Mouse (Mus musculus) inflammation-experienced regulatory T-cells, adult 6 months (primary cell): Measurements from ENCODE around the gene Calcb. TPM values are rescaled to one million over a fixed set of nuclear protein-coding genes. Genes with fewer than 3 reads are reported as not detected.

Experiments used
- ATAC-seq: one replicate; pipeline ENCODE4 v1.8.0; 2017
- polyA plus RNA-seq, 3 experiments: library from polyadenylated mRNA; unstranded; fragments of 100-300 nt; shearing (Covaris generic); gene quantifications; one replicate each; pipeline ENCODE4 v1.2.1; 2017

Calcb gene
- polyA plus RNA-seq, 3 experiments from 2014 or later: not detected

DNA sequence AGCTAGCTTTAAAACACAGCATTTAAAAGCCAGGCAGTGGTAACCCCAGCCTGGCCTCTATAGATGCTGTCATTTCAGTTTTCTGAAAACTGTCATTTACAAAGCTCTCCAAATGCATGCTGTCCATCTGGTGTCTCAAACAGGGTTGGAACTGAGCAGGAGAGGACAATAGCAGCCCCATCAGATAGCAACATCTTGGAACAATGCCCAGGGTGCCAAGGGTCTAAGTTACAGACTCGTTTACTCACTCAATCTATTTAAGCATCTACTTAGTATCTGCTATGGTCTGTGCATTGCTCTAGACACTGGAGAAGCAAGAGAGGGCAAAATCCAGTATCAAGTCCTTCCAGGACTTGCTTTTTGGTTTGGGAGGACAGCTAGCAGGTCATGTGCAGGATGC lies 35.8 kb downstream of the Calcb start:
- no peak for ATAC-seq

DNA sequence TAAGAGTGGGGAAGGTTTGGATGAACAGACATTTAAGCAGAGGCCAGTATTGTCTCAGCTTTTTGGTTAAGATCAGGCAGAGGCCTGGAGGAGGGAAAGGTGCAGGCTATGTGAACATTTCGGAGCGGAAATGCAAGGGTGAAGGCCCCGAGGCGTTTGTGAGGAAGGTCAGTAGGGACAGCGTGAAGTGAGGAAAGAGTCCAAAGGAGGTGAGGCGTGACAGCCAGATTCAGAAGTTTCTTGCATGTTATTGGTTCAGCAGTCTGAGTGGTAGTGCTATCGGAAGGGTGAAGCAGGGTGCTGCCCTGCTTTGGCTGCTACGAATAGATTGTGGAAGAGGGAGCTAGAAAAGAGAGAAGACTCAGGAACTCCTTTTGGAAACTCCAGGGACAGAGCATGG lies 36.2 kb downstream of the Calcb start:
- no peak for ATAC-seq

DNA sequence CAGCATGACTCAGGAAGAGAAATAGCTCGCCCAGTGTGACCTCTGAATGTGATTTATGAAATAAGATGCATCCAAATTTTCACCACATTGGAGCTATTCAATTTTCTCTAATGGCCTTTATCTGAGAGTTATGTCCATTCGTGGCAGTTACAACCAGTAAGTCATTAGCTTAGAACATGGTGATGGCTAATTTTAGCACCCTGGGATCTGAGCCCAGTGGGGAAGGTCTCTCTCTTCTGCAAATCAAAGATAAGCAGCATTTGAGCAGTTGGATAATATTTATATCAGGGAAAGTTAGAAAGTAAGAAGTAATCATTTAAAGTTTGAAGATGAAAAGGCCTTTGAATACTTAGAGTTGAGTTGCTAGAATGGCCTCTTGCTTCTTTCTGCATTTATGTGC lies 44.2 kb downstream of the Calcb start:
- no peak for ATAC-seq

DNA sequence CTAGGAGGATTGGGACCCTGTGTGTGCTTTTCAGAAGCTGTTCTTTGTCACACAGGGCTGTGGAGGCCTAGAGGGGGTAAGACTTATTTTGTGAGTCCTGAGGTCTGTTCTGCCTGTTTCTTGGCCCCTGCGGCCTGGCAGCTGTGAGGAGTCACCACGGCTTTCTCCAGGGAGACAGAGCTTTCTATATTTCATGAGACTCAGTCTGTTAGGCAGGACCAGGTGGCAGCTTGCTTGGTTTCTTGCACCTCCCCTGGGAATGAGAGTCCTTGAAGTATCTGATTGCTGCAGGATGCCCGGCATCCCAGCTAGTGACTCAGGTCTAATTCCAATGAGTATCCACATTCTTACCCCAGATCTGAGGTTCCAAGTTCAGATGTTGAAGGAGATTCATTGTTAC lies 46.8 kb downstream of the Calcb start:
- no peak for ATAC-seq

DNA sequence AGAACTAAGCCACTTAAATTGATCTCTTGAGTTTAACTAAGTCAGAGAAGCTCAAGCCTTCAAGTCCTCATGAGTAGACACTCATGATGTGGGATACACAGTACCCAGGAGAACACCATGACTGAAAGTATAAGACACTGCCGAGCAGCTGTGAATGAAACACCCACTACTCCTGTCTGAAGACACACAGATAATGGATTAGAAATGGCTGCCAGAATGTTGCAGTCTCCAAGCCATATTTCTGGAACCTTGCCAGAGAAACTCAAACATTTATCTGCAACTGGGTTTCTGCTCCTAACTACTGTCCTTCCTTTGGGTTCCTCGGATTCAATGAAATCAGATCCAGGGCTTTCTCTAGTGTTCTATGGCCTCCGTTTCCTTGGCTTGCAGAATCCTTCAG lies 48.1 kb downstream of the Calcb start:
- no peak for ATAC-seq

DNA sequence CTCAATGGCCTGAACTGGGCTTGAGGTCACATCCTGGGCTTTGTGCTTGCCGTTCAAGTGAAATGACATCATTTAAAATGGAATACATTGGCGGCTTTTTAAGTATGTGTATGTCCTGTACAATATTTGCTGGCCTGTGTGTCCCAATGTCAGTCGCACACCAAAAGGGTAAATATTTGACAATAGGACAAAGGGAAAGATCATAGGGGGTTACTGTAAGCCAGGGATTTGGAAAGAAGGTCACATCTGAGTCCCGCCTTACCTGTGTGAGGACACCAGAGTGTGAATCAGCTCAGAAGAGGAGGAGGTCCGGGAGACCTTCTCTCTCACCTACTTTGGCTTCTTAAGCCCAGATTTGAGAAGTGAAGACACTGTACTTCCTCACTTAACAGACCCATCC lies 50.1 kb downstream of the Calcb start:
- no peak for ATAC-seq

DNA sequence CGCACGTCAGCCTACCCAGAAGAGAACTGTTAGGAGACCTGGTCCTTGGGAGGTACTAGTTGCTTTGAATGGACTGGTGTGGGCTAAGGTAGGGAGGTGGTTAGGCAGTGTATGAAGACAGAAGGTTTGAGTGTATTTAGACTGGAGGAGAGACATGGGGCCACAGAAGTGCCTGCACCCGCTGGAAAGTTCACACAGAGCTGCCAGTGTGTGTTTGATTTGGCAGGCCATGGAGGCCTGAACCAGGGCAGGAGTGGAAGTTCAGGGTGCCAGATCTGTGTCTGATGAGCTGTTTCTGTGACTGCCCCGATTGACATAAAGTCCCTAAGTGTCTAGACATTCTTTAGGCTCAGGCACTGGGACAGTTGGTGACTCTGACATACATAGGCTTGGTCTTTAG lies 50.6 kb downstream of the Calcb start:
- no peak for ATAC-seq

DNA sequence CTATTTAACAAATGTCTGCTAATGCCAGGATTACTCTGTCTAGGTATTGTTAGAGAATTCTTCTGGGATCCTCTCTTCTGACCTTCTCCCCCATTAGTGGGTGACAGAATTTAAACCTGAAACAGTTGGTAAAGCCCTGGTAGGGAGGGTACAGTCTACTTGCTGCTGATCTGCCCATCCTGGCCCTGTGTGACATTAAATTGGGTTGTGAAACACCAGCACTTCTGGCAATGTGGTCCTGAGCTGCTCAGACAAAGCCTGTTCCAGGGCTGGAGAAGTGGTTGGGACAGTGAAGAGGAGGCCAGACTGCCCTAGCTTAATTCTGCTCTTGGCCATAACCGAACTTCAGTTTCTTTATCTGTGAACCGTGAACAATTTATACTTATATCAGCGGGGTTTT lies 52.1 kb downstream of the Calcb start:
- ATAC-seq: no peak

DNA sequence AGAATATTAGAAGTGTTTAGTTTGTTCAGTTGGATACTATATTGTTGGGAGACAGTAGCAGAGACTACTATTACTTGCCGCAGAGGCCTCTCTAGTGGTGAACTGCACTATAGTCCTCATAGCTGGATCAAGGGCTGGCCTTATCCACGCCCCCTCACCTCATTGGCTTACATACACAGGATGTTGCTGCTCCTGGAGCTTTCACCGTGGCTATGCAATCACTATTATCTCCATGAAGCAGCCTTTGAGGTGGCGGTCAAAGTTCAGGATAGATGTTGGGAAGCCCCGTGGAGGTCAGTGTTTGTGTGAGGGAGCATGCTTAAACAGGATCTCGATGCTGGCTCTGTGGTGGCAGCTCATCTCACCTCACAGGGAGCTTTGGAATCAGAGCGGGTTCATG lies 53.4 kb downstream of the Calcb start:
- no peak for ATAC-seq

Other genes starting within 250 kb of the Calcb start
- gene Cyp2r1, start 155.7 kb upstream of the Calcb start, polyA plus RNA-seq: under 1 TPM in 2 of 3 experiments, not detected in 1; 0.94 to 0.97 TPM
- under 1 TPM in 1 of 3 experiments, not detected in 2; 0.78 TPM for gene Calca, start 82.3 kb upstream of the Calcb start, polyA plus RNA-seq
- not detected for gene Insc, start 25.1 kb downstream of the Calcb start, polyA plus RNA-seq